Mouse (Mus musculus): ENCODE measurements around the gene Inpp5d.
A peak's percentile ranks its signal among the peaks of the same experiment; 100 is the strongest.

The Inpp5d gene

GRCm38 (mm10) chr1:87624826-87625225 lies 4.7 kb downstream of the Inpp5d start:
- DNase-seq = no peak

DNA sequence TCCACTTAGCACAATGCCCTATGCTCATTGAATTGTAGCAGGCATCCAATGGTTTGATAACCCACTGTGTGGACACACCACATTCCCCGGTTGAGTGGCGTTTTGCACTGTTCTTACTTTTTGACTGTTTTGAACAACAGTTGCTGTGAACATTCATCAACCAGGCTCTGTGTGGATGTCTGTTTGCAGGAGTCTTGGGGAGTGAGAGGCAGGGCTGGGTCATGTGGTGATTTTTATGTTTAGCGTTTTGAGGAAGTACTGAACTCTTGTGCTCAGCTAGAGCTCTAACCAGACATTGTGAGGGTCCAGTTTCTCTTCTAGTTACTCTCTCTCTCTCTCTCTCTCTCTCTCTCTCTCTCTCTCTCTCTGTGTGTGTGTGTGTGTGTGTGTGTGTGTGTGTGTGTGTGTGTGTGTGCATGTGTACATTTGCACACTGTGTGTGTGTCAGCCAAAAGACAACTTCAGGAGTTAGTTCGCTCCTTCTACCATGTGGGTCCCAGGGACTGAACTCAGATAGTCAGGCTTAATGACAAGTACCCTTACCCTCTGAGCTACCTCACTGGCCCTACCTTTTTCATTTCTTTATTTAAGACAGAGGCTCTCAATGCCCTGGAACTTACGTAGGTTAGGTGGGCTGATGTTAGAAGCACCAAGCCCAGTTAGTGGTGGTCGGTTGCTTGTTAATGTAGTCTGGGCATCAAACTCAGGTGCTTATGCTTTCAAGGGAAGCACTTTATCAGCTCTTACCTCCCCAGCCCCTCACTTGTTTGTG lies 5.3 kb downstream of the Inpp5d start:
- DNase-seq = no peak

DNA sequence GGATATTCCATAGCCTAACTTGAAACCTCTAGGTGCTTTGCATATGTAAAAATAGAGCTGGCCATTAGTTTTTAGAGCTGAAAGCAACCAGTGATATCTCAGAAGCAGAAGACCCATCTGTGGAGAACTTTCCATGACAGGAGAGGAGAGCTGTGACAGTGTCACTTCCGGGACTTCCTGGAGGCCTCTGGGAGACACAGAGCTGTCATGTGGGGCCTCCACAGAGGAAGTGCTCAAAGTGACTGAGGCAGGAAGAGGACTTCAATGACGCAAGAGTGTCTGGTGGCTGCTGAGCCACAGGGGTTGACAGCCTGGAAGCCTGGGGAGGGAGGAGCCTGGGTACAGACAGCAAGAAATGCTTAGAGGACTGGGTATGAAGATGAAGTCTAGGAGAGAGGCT lies 6.2 kb downstream of the Inpp5d start:
- DNase-seq = peak; percentile 69 to 85

GRCm38 (mm10) chr1:87628085-87628484 lies 8.0 kb downstream of the Inpp5d start:
- no peak for DNase-seq

GRCm38 (mm10) chr1:87631584-87631983 lies 11.5 kb downstream of the Inpp5d start:
- DNase-seq = no peak

DNA sequence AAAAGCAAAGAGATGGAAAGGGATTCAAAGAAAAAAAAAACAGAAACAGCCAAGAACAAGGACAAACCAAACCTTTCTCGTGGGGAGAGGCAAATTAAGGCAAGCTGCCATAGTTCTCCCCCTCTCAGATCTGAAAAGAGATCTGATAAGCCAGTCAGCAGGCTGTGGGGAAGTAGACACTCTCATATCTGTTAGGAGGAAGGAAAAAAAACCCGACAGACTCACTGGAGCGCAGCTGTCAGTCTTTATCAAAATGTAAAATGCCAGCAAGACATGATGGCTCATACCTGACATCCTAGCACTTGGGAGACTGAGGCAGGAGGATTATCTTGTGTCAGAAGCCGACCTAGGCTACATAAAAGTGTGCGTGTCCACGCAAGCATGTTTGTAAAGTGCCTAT lies 12.1 kb downstream of the Inpp5d start:
- no peak for DNase-seq

DNA sequence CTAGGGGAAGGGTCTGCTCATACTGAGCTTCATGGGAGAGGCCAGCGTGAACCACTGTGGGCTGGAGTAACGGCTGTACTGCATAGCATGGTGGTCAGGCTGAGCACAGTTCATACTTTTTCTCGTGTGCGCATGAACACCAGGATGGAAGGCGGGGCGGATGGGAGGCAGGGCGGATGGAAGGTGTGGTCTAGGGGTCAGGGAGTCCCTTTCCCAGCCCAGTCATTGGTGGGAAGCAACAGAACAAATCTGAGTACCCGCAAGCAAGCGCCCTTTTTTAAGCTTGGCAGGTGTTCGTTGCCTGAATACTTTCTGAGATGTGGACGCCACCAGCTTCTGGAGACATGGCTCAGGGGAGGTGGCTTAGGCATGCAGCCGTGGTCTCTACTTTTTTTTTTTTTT lies 16.6 kb downstream of the Inpp5d start:
- DNase-seq = peak; percentile 25 to 46

- DNase-seq = peak; percentile 36 to 50
Observed at GRCm38 (mm10) chr1:87637121-87637877, 17.2 kb downstream of the Inpp5d start.

- DNase-seq = no peak
Observed at GRCm38 (mm10) chr1:87637878-87638600, 17.9 kb downstream of the Inpp5d start.

DNA sequence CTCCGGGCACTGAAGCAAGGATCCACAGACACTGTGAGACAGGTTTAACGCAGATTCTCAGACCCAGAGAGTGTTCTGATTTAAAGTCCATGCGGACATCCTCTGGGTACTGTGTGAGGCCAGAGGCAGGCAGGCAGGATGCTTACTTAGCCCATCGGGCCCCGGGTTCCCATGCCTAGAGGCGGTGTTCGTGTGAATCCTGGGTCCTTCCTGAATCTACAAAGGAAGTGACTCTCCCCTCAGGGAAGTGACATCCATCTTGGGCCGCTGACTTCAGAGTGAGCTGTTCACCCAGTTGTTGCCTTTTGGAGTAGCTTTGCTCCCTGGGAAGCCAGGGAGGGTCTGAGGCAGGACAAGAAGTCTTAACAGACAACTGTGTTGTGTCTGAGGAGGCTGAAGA lies 19.6 kb downstream of the Inpp5d start:
- DNase-seq = no peak

DNA sequence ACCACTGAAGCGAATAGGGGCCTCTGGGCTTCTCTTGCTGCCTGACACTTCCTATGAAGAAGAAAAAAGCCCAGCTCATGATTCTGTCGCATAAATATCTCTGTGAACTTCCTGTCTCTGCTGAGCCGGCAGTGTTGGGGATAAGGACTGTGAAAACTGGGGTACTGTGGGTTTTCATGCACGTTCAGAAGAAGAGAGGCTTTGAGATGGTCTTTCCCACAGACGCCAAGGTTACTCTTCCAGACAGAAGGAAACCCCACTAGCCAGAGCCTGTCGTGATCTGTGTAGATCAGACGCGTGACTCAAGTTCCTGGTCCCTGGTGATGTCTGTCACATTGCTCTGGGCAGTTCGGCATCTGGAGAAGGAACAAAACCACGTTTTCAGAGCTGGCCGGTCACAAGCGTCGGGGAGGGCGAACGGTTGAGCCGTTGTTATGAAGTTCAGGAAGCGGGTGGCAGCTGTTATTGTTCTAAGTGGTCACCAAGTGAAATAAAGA lies 20.1 kb downstream of the Inpp5d start:
- DNase-seq = no peak

GRCm38 (mm10) chr1:87643016-87643415 lies 22.9 kb downstream of the Inpp5d start:
- no peak for DNase-seq

DNA sequence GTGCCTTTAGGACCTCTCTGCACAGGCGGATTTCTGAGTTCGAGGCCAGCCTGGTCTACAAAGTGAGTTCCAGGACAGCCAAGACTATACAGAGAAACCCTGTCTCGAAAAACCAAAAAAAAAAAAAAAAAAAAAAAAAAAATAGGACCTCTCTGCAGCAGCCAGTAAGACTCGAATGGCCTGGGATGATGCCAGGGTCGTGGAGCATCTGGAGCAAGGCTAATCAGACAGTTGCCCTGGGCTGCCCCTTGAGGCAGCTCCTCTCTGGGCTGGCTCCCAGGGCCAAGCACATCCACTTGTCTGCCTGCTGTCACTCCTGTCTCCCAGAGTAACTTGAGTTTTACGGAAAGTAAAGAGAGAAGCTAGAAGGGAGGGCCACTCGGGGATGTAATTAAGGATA lies 24.9 kb downstream of the Inpp5d start:
- no peak for DNase-seq

GRCm38 (mm10) chr1:87645748-87646147 lies 25.6 kb downstream of the Inpp5d start:
- DNase-seq = no peak

DNA sequence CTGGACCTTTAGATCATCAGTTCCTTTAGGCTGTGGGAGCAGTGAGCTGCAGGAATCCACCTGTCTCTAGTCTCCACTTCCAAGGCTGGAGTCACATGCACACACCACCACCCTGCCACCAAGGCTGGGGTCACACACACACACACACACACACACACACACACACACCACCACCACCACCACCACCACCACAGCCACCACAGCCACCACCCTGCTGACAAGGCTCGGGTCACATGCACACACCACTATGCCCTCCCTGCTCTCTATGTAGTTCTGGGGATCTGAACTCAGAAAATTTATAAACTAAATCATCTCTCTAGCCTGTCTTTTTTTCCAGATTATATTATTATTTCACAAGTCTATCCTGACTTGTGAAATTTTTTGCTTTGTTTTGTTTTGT lies 27.7 kb downstream of the Inpp5d start:
- DNase-seq = no peak

DNA sequence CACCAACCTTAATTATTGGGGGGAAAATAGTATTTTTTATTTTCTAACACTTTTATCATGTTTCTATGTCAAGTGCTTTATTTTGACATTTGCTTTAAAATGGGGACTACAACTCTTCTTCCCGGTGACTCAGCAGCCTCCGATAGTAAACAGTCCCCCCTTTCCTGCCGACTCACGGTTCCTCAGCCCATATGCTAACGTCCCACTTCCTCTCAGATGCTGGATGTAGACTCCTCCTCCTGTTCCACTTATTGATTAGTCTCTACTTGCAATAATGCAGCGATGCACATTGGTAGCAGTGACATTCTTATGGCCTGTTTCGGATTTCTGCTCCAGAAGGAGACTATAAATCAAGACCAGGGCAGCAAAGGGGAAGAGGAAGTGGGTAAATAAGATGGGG lies 28.5 kb downstream of the Inpp5d start:
- DNase-seq = no peak

- no peak for DNase-seq
Observed at GRCm38 (mm10) chr1:87649219-87649805, 29.2 kb downstream of the Inpp5d start.

GRCm38 (mm10) chr1:87649958-87650474 lies 29.9 kb downstream of the Inpp5d start:
- no peak for DNase-seq

DNA sequence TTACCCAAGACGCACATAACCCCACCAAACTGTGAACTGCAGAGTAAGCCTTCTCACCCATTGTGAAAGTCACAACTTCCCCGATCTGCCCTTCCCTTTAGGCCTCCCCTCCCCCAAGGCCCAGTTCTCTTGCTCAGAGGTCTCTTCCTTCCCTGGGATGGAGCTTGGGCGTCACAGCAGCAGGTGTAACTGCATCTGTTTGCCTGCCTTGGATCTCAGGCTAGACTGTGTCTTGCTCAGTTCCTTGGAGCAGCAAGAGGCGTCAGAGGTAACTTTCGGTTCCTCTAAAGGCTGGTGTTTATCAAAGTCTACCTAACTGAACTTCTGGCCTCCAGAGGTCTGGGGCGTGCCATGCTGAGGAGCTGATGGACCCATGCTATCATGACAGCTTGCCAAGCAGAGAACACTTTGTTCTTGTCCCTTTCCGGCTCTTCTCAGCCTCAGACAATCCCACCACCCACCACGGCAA lies 30.5 kb downstream of the Inpp5d start:
- peak; percentile 22 to 54 for DNase-seq

DNA sequence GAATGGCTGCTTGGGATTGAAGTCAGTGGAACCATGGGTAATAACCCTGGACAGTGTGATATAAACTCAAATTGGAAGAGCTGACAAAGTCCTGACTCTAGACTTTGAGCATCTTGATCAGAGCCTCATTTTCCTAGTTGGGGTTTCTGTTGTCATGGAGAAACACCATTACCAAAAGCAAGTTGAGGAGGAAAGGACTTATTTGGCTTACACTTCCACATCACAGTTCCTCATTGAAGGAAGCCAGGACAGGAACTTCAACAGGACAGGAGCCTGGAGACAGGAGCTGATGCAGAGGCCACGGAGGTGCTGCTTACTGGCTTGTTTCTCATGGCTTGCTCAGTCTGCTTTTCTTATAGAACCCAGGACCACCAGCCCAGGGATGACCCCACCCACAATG lies 31.3 kb downstream of the Inpp5d start:
- no peak for DNase-seq

DNA sequence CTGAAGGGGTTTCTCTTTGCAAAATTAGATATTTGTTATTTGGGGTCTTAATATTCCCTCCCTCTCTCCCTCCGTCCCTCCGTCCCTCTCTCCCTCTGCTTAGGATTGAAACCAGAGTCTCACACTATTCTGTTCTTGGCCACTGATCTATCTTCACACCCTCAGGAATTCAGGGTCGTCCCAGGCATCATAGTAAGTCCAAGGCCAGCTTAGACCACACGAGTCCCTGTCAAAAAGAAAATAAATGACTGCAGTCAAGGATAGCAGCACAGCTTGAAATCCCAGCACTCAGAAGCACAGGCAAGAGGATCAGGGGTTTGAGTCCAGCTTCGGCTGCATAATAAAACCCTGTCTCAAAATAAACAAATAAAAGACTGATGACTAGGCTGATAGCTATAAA lies 35.0 kb downstream of the Inpp5d start:
- no peak for DNase-seq

DNA sequence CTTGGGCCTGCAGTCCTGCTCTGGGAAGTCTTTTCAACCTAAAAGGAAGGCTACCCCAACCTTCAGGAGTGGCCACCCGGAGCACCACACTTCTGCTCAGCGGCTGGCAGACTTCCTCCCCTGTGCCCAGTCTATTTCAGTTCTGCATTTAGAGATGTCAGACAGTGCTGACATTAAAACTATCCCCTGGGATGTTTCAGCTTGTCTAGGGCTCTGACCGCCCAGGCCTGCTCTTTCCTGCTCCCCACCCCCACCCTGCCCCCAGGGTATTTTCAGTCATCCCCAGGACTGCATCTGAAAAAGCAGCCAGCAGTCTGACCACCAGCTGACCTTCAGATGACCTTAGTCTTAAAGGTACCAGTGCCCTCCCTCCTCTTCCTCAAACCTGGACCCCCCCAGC lies 38.0 kb downstream of the Inpp5d start:
- DNase-seq = no peak

DNA sequence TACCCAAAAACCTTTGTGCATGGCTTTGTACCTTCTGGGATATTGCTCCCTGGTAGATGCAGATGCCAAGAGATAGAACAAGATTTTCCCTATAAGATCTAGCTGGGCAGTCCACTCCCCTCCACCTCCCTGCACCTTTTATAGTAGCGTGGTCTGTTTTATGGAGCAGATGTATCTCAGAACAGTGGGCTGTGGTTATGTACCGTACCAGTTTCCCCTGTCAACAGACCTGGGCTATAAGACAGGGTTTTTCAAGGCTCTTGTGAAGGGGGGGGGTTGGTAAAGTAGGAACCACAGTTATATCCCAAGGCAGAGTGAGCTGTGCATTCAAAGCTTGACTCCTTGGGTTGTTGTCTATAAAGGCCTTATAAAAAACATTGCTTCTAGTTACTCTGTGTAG lies 38.4 kb downstream of the Inpp5d start:
- no peak for DNase-seq
